Mouse (Mus musculus) cerebellum, postnatal 4 days (tissue): ENCODE results near the gene Ercc8.
A peak's percentile ranks its signal among the peaks of the same experiment; 100 is the strongest.

Experiments used
- DNase-seq, 2 experiments: peaks; one replicate each; pipeline ENCODE4 v3.0.0; 2022; ENCODE audit warnings: low spot score in 2 of 2, mixed read lengths in 1 of 2

Ercc8 gene

GRCm38 (mm10) chr13:108158465-108159240 lies at the start of gene Ercc8, which contains the start of gene Ndufaf2:
Ercc8 (plus strand) TSS chr13:108158731.
Ndufaf2 (minus strand) TSS chr13:108158623.
- DNase-seq, result peak; percentile 92 to 99

GRCm38 (mm10) chr13:108110929-108111328 lies 47.6 kb upstream of the Ercc8 start:
- DNase-seq, result no peak

- no peak for DNase-seq
These were observed 45.0 kb upstream of the Ercc8 start for GRCm38 (mm10) chr13:108113536-108113935.

GRCm38 (mm10) chr13:108114257-108114656 lies 44.3 kb upstream of the Ercc8 start:
- DNase-seq, result no peak

- no peak for DNase-seq
These were observed 40.9 kb upstream of the Ercc8 start for GRCm38 (mm10) chr13:108117654-108118053.

GRCm38 (mm10) chr13:108118188-108118587 lies 40.3 kb upstream of the Ercc8 start:
- DNase-seq, result no peak

- DNase-seq, result no peak
These were observed 38.9 kb upstream of the Ercc8 start for GRCm38 (mm10) chr13:108119411-108120310.

- no peak for DNase-seq
These were observed 35.3 kb upstream of the Ercc8 start for GRCm38 (mm10) chr13:108123109-108123723.

- DNase-seq, result no peak
These were observed 34.4 kb upstream of the Ercc8 start for GRCm38 (mm10) chr13:108124096-108124495.

GRCm38 (mm10) chr13:108126246-108126645 lies 32.3 kb upstream of the Ercc8 start:
- no peak for DNase-seq

GRCm38 (mm10) chr13:108127130-108127529 lies 31.4 kb upstream of the Ercc8 start:
- DNase-seq, result peak in 1 of 2 experiments; percentile 42

GRCm38 (mm10) chr13:108127883-108128282 lies 30.6 kb upstream of the Ercc8 start:
- no peak for DNase-seq

- DNase-seq, result no peak
These were observed 29.5 kb upstream of the Ercc8 start for GRCm38 (mm10) chr13:108129070-108129469.

GRCm38 (mm10) chr13:108130737-108131136 lies 27.8 kb upstream of the Ercc8 start:
- no peak for DNase-seq

GRCm38 (mm10) chr13:108132031-108132819 lies 26.3 kb upstream of the Ercc8 start:
- DNase-seq, result no peak

- DNase-seq, result no peak
These were observed 22.9 kb upstream of the Ercc8 start for GRCm38 (mm10) chr13:108135617-108136016.

GRCm38 (mm10) chr13:108138403-108138977 lies 20.0 kb upstream of the Ercc8 start:
- DNase-seq, result no peak

- DNase-seq, result no peak
These were observed 14.4 kb upstream of the Ercc8 start for GRCm38 (mm10) chr13:108144086-108144485.

- DNase-seq, result no peak
These were observed 6.7 kb upstream of the Ercc8 start for GRCm38 (mm10) chr13:108151782-108152181.

GRCm38 (mm10) chr13:108152650-108153372 lies 5.7 kb upstream of the Ercc8 start:
- peak; percentile 29 to 34 for DNase-seq
